Mouse (Mus musculus) layer of hippocampus, adult 18-20 months (tissue): ENCODE measurements around the gene Rab9b. TPM values are rescaled to one million over a fixed set of nuclear protein-coding genes. Genes with fewer than 3 reads are reported as not detected.

Experiments used
- DNase-seq, 2 experiments: peaks; one replicate each; pipeline ENCODE4 v3.0.0; 2022; ENCODE audit warnings: low spot score in 2 of 2
- long read RNA-seq: library from polyadenylated mRNA; stranded (forward); transcript quantifications from one replicate; pipeline ENCODE4 v2.0.0, GENCODE M21; 2021
- total RNA-seq, 2 experiments: library from RNA; stranded (reverse); gene quantifications; 2 replicates each; pipeline ENCODE4 v1.2.3; 2021

Gene Rab9b
- 10 to 100 TPM; 16.9 to 30.6 TPM for total RNA-seq
- long read RNA-seq, transcript Rab9b-201 (3 exons, 3,980 nt): major isoform, 78 of 79 reads
- long read RNA-seq, partial matches to known transcripts: 0 of 79 reads
- long read RNA-seq, other reads (novel, unspliced or antisense): 1 of 79 reads

GRCm38 (mm10) chrX:136868061-136869040 lies at the start of gene Rab9b:
Gene Rab9b (minus strand): TSS chrX:136868755.
- DNase-seq: peak; percentile 32 to 68

DNA sequence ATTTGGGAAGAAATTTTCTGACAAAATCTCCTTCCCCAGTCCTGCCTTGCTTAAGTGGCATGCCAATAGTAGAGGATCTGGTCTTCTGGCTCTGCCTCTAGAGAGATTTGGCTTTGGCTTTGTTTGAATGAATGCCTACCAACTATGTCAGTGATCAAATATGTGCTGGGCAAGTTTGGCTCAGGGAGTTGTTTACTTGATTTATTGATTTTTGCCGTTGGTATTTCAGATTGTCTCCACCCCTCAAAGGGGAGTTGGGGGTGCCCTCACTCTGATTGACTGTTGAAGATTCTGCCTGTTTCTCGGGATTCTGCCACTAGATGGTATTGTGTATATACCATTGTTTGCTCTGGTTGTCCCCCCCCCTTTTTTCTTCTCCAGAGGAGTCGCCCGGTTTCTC lies 35.8 kb upstream of the Rab9b start:
- no peak for DNase-seq

DNA sequence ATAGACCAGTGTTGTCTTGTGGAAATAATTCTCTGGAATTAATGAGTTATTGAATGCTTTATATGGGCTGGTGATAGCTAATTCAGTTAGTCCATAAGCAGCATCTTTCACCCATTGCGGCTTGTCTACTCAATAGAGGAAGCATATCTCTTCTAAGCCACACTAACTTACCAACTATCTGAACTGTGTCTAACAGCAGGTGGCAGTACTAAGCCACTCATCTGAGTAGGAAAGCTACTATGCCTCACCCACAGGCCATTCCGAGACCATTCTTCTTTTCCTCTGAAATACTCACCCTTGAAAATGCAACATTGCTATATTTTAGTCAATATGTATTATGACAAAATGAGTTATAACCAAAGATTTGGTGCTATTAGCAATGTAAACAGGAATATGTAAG lies 27.2 kb upstream of the Rab9b start:
- peak in 1 of 2 experiments; percentile 63 for DNase-seq

GRCm38 (mm10) chrX:136850300-136850699 lies 18.3 kb downstream of the Rab9b start:
- peak in 1 of 2 experiments; percentile 22 for DNase-seq

- no peak for DNase-seq
Measured at GRCm38 (mm10) chrX:136828610-136829009, 39.9 kb downstream of the Rab9b start.

DNA sequence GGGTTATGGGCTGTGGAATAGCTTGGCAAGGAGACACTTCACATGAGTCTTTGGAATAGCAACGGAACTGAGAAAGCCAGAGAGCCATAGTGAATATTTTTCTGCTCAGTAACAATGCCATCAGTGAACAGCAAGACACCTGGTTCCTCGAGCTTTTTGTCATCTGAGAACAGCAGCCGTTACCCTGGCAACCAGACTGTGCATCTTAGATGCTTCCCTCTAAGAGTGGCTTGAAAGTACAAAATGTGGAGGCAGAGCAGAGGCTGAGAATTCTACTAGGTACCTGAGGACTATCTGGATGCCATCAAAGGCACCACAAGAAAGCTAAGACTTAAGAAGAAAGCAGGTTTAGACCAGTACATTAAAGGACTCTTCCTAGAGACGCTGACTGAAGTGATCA lies 43.5 kb downstream of the Rab9b start:
- no peak for DNase-seq

DNA sequence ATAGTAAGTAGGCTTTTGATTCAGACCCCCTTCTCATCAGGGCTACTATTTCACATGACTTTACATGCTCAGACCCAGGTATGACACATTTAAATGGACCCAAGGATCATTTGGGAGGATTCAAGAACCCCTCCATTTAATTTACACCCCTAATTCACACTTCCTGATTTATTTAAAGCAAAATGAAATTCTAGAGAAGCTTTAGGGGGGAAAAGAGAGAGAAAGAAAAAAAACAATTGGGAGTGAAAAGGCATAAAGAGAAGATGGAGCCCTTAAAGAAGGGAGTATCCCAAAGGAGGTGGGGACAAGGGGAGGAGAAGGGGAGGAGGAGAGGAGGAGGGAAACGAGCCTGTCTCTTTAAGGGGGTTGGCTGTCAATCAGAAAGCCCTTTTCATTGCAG lies 46.2 kb downstream of the Rab9b start, which contains the start of gene Plp1:
Plp1 (plus strand) TSS at position 301 of the 400 bp plus-strand sequence.
- no peak for DNase-seq

- DNase-seq: peak; percentile 59 to 89
Measured at GRCm38 (mm10) chrX:136820250-136820649, 48.3 kb downstream of the Rab9b start.

GRCm38 (mm10) chrX:136819752-136820151 lies 48.8 kb downstream of the Rab9b start:
- DNase-seq: no peak

Other genes with a start within 250 kb of the Rab9b start
- gene Tceal1, start 160.8 kb downstream of the Rab9b start, total RNA-seq: 10 to 100 TPM; 15.8 to 15.9 TPM
- gene Morf4l2, start 125.1 kb downstream of the Rab9b start, total RNA-seq: 100 to 1,000 TPM; 362 to 377 TPM
- gene Glra4, start 88.6 kb downstream of the Rab9b start, total RNA-seq: under 1 TPM in 1 of 2 experiments, not detected in 1; 0.35 TPM
- gene Plp1, start 46.1 kb downstream of the Rab9b start, total RNA-seq: 100 to 1,000 TPM; 682 to 762 TPM
- not detected for gene H2bfm, start 58.6 kb upstream of the Rab9b start, total RNA-seq
- gene Tmsb15b2, start 106.7 kb upstream of the Rab9b start, total RNA-seq: 10 to 100 TPM; 10.5 to 23.9 TPM
- gene Tmsb15l, start 108.1 kb upstream of the Rab9b start, total RNA-seq: 1 to 10 TPM; 4.2 to 4.4 TPM
- gene Tmsb15b1, start 108.1 kb upstream of the Rab9b start, total RNA-seq: 1 to 10 TPM; 1.1 to 9.9 TPM
- gene Zcchc18, start 124.4 kb upstream of the Rab9b start, total RNA-seq: 100 to 1,000 TPM; 267 to 271 TPM
- gene Slc25a53, start 169.5 kb upstream of the Rab9b start, total RNA-seq: 10 to 100 TPM; 20.3 to 35.5 TPM
- gene Fam199x, start 180.8 kb upstream of the Rab9b start, total RNA-seq: 1 to 10 TPM; 8.4 to 8.5 TPM